Mouse (Mus musculus) erythroblast, embryonic 14.5 days (primary cell): ENCODE results near the gene Capn11. TPM values are rescaled to one million over a fixed set of nuclear protein-coding genes. Genes with fewer than 3 reads are reported as not detected.

ENCODE experiments used
- H3K27me3 ChIP-seq: 2 replicates; pipeline ENCODE4 v1.6.1; 2012; ENCODE audit warnings: inconsistent platforms; ENCODE audit not compliant: control insufficient read depth
- H3K36me3 ChIP-seq: 2 replicates; pipeline ENCODE4 v1.6.1; 2012; ENCODE audit warnings: mild to moderate bottlenecking, inconsistent platforms; ENCODE audit not compliant: control insufficient read depth
- H3K4me1 ChIP-seq: 2 replicates; pipeline ENCODE4 v1.6.1; 2012; ENCODE audit warnings: inconsistent platforms; ENCODE audit not compliant: control insufficient read depth
- H3K4me3 ChIP-seq: replicated peaks from 2 replicates; pipeline ENCODE3; 2012; ENCODE audit warnings: moderate library complexity, mild to moderate bottlenecking, inconsistent platforms
- H3K9me3 ChIP-seq: 2 replicates; pipeline ENCODE4 v1.6.1; 2012; ENCODE audit warnings: low read length, inconsistent platforms, mixed read lengths; ENCODE audit not compliant: control insufficient read depth
- GATA1 ChIP-seq: IDR thresholded peaks from 2 replicates; pipeline ENCODE4 v1.6.1; 2012; ENCODE audit warnings: low read length, inconsistent platforms, mixed read lengths
- TAL1 ChIP-seq: IDR thresholded peaks from 3 replicates; pipeline ENCODE4 v1.6.1; 2012; ENCODE audit warnings: low read length, inconsistent platforms, mixed read lengths
- polyA plus RNA-seq: library from polyadenylated mRNA; stranded (reverse); fragments of >175 nt; gene quantifications from 2 replicates; pipeline ENCODE4 v1.2.3, GENCODE M21; 2012

The Capn11 gene
- polyA plus RNA-seq, 1 experiment: not detected

- Histone ChIP-seq H3K9me3 (peaks cover 16% of the 10 kb centered on the region), H3K4me3 (no peak overlapping the region), H3K36me3 (peaks cover 65% of the 10 kb centered on the region), H3K27me3 (no peaks in the 10 kb centered on the region; the same call in 1 of the 2 replicates), H3K4me1 (peaks cover 84% of the 10 kb centered on the region)
- TF ChIP-seq GATA1 (no peak), TAL1 (no peak)
Measured at GRCm38 (mm10) chr17:45584096-45584896, 74.8 kb downstream of the Capn11 start.

GRCm38 (mm10) chr17:45582715-45583355 is 76.3 kb downstream of the Capn11 start:
- peaks cover 51% of the 10 kb centered on the region for H3K36me3 ChIP-seq
- peaks cover 10% of the 10 kb centered on the region for H3K9me3 ChIP-seq
- peak overlapping the region; percentile 25 for H3K4me3 ChIP-seq
- peaks cover 79% of the 10 kb centered on the region for H3K4me1 ChIP-seq
- no peak for TF ChIP-seq GATA1
- TF ChIP-seq TAL1: no peak
- H3K27me3 ChIP-seq: no peaks in the 10 kb centered on the region; the same call in 1 of the 2 replicates

GRCm38 (mm10) chr17:45582188-45582587 is 76.9 kb downstream of the Capn11 start:
- Histone ChIP-seq H3K4me3 (peak overlapping the region; percentile 25), H3K27me3 (no peaks in the 10 kb centered on the region; the same call in 1 of the 2 replicates), H3K9me3 (peaks cover 9% of the 10 kb centered on the region), H3K36me3 (peaks cover 44% of the 10 kb centered on the region), H3K4me1 (peaks cover 79% of the 10 kb centered on the region)
- peak; percentile 58 for TF ChIP-seq GATA1
- peak; percentile 24; the same call in 1 of the 3 replicates for TF ChIP-seq TAL1

- Histone ChIP-seq H3K36me3 (peaks cover 38% of the 10 kb centered on the region), H3K4me1 (peaks cover 75% of the 10 kb centered on the region), H3K9me3 (peaks cover 3% of the 10 kb centered on the region), H3K4me3 (peak overlapping the region; percentile 19), H3K27me3 (no peaks in the 10 kb centered on the region)
- no peak for TF ChIP-seq GATA1
- no peak for TF ChIP-seq TAL1
Measured at GRCm38 (mm10) chr17:45581567-45581983, 77.5 kb downstream of the Capn11 start.

GRCm38 (mm10) chr17:45580958-45581477 is 78.1 kb downstream of the Capn11 start:
- TF ChIP-seq GATA1 (no peak), TAL1 (no peak)
- H3K36me3 ChIP-seq: peaks cover 33% of the 10 kb centered on the region
- H3K27me3 ChIP-seq: no peaks in the 10 kb centered on the region
- no peaks in the 10 kb centered on the region for H3K9me3 ChIP-seq
- H3K4me3 ChIP-seq: no peak overlapping the region
- H3K4me1 ChIP-seq: peaks cover 69% of the 10 kb centered on the region

Other genes with a start within 250 kb of the Capn11 start
- gene Cdc5l, start 225.6 kb downstream of the Capn11 start, polyA plus RNA-seq: 0.74 and 0.98 TPM in 2 replicates
- not detected in 2 replicates for gene Spats1, start 183.9 kb downstream of the Capn11 start, polyA plus RNA-seq
- 1.3 and 1.7 TPM in 2 replicates for gene Aars2, start 152.5 kb downstream of the Capn11 start, polyA plus RNA-seq
- gene Tcte1, start 135.9 kb downstream of the Capn11 start, polyA plus RNA-seq: not detected in 2 replicates
- 0.01 TPM in 1 of 2 replicates, not detected in the other for gene Tmem151b, start 109.6 kb downstream of the Capn11 start, polyA plus RNA-seq
- gene Nfkbie, start 103.6 kb downstream of the Capn11 start, polyA plus RNA-seq: 0.02 and 0.06 TPM in 2 replicates
- 1.7 TPM in 2 replicates for gene Slc35b2, start 95.5 kb downstream of the Capn11 start, polyA plus RNA-seq
- 36.9 and 62.9 TPM in 2 replicates for gene Hsp90ab1, start 86.1 kb downstream of the Capn11 start, polyA plus RNA-seq
- gene Slc29a1, start 59.7 kb downstream of the Capn11 start, polyA plus RNA-seq: 77.5 and 78.0 TPM in 2 replicates
- 0.44 TPM in 1 of 2 replicates, not detected in the other for gene Mymx, start 57.2 kb downstream of the Capn11 start, polyA plus RNA-seq
- gene Mrpl14, start 27.0 kb upstream of the Capn11 start, polyA plus RNA-seq: 60.8 and 73.7 TPM in 2 replicates
- gene Tmem63b, start 27.6 kb upstream of the Capn11 start, polyA plus RNA-seq: 1.2 and 1.7 TPM in 2 replicates
- gene 1600014C23Rik, start 74.5 kb upstream of the Capn11 start, polyA plus RNA-seq: not detected in 2 replicates